Mouse (Mus musculus) T-helper 1 cell (primary cell): ENCODE data around the gene 1700061G19Rik.

Experiments used
- in situ Hi-C: fragments of 300-600 bp; cut with MboI, MseI; formaldehyde crosslinking; loops from one replicate; pipeline ENCODE4 v1.15.1; 2025; ENCODE audit warnings: high pct_unique_total_duplicates

The 1700061G19Rik gene

GRCm38 (mm10) chr17:56871767-56872166, 3.5 kb upstream of the 1700061G19Rik start:
- in situ Hi-C loops, result no loop called here

GRCm38 (mm10) chr17:56872512-56872911, 2.8 kb upstream of the 1700061G19Rik start:
- in situ Hi-C loops, result no loop called here

DNA sequence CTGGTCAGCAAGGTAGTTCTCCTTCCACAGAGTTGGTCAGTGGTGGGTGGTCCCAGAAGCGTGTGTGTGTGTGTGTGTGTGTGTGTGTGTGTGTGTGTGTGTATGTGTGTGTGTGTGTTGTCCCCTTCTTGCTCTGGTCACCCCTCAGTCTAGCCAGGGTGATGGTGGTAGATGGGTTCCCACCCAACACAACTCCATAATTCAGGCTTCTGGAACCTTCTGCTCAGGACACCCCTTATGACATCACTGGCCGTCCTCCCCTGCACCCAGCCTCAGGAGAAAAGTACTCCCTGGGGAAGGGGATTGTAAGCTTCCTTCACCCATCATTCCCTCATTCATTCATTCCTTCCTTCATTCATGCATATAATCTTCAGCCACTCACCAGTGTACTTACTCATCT, 1.0 kb upstream of the 1700061G19Rik start, which contains the start of gene Acsbg2:
Acsbg2 (minus strand) TSS at position 211 of the 400 bp plus-strand sequence.
- in situ Hi-C loops, result no loop called here

GRCm38 (mm10) chr17:56876465-56876864, 1.2 kb downstream of the 1700061G19Rik start:
- in situ Hi-C loops, result no loop called here

DNA sequence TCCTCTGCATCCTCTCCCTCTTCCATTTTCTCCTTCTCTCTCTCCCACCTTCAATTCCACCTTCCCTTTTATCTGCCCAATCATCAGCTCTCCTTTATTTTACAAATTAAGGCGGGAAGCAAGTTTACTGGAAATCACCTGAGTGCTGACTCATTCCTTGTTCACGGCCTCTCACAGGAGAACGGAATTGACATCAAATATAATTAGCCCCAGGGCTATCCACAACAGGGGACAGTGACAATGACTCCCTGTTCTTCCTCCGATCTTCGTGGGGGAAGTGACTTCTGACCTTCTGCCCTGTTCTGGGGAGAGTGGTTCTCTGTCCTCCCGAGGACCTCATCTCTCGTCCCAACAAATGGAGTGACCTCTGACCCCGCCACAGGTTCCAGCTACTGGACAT, 1.7 kb downstream of the 1700061G19Rik start:
- in situ Hi-C loops, result no loop called here

DNA sequence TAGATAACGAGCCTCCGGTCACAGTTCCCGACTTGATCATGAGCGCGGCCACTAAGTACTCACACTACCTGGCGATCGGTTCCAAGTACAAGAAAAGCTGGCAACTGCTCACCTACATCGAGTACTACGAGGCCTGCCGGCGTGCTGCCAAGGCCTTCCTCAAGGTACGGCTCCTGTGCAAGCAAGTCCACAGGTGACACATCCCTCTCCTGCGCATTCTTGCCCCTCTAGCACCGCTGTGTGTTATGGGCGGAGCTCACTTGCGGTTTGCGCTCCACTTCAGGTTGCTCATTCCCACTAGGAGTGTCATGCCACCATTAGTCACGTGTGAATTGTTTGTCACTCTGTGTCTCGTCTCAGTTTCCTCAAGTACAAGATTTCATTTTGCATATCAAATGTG, 2.1 kb downstream of the 1700061G19Rik start:
- in situ Hi-C loops, result no loop called here

DNA sequence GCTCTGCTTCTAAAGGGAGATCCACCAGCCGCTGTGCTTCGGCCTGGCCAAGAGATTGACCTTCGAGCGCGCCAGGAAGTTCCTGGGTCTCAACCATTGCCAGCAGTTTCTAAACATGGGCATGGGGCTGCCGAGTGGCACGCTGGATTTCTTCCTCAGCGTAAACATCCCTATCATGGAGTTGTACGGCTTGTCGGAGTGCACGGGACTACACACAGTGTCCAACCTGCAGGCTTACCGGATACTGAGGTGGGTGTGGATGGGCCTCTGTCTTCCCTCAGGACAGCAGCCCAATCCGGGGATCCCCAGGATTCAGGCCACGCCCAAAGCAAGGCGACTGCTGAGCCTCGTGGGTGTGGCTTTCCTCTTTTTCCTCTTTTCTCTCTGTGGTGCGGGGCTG, 8.3 kb downstream of the 1700061G19Rik start:
- in situ Hi-C loops, result no loop called here

GRCm38 (mm10) chr17:56884331-56884730, 9.1 kb downstream of the 1700061G19Rik start:
- in situ Hi-C loops, result no loop called here

DNA sequence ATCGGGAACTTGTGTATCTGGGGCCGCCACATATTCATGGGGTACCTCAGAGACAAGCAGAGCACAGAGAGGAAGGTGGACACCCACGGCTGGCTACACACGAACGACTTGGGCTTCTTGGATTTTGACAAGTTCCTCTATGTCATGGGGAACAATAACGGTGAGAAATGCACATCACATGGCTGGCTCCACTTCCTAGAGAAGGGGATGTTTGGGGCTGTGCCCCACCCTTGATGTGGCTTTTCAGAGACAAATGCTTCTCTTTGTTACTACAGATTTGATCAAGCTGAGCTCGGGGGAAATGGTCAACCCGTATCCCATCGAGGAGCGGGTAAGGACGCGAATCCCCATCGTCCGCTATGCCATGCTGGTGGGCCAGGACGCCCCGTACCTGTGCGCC, 9.5 kb downstream of the 1700061G19Rik start:
- in situ Hi-C loops, result no loop called here

- in situ Hi-C loops, result no loop called here
Measured at GRCm38 (mm10) chr17:56888050-56888449, 12.8 kb downstream of the 1700061G19Rik start.

GRCm38 (mm10) chr17:56890018-56890417, 14.7 kb downstream of the 1700061G19Rik start:
- in situ Hi-C loops, result no loop called here

GRCm38 (mm10) chr17:56895368-56895918, 20.2 kb downstream of the 1700061G19Rik start:
- in situ Hi-C loops, result no loop called here

DNA sequence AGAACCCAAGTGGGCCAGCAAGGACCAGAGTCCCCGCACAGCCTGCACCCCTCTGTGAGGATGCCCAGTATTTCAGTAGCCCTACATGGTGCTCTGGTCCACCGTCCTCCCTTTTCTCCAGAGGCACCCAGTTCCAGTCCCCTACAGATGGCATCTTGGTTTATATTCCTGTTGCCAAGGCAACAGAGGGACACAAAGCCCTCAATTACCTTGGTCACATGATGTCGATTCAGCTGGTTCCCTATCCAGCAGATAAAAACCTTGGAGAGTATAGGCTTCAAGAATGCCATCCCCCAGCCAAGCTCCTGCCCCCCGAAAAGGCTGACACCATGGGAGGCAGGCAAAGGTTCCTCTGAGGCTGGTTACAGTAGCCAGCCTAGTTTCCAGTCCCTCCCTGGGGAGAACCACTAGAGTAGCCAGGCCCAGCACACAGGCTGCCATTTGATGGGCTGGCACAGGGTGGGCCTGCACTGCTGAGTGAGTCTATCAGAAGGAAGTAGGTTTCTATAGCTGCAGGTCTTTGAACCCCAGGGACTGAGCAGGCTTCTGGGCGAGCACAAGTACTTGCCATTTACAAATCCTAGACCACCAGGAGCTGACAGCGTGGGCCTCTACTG, 21.3 kb downstream of the 1700061G19Rik start:
- in situ Hi-C loops, result no loop called here

GRCm38 (mm10) chr17:56897630-56898195, 22.4 kb downstream of the 1700061G19Rik start:
- in situ Hi-C loops, result no loop called here

GRCm38 (mm10) chr17:56902698-56903097, 27.4 kb downstream of the 1700061G19Rik start:
- in situ Hi-C loops, result no loop called here

- in situ Hi-C loops, result no loop called here
Measured at GRCm38 (mm10) chr17:56906166-56906565, 30.9 kb downstream of the 1700061G19Rik start.

GRCm38 (mm10) chr17:56907096-56907495, 31.8 kb downstream of the 1700061G19Rik start:
- in situ Hi-C loops, result no loop called here

DNA sequence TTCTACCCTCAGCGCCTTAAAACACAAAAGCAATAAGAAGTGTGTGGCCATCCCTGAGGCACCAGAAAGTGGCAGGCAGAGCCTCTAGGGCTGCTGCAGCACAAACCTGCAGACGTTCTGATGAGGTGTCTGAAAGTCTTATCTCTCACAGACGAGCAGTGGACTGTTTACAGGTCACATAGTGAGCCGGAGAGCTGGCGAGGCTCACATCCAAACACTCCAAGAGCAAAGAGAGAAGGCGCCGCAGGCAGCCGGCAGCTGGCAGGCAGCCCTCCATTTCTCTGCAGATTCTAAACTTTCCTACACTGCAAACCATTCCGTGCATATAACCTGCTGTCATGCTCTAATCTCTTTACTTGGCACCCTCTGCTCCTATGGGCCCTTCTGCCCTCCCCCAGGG, 32.6 kb downstream of the 1700061G19Rik start:
- in situ Hi-C loops, result no loop called here

GRCm38 (mm10) chr17:56909764-56910163, 34.5 kb downstream of the 1700061G19Rik start:
- in situ Hi-C loops, result loop anchor here (5.0 kb wide), 1 partner anchor 62 kb away; no protein-coding TSS in a partner anchor

DNA sequence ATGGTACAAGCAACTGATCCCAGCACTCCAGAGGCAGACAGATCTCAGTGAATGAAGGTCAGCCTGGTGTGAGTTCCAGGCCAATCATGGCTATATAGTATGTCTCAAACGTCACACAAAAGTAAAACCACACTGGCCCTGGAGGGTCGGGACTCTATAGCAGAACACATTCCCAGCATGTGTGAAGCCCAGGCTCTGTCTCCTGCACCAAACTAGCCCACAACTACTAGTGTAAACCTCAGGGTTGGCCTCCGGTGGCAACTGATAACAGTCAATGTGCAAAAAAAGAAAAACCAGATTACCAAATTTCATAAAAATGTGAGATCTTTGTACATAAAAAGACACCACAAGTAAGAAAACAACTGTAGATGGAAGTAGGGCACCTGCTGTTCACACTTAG, 37.7 kb downstream of the 1700061G19Rik start:
- in situ Hi-C loops, result loop anchor here (5.0 kb wide), 1 partner anchor 66 kb away; no protein-coding TSS in a partner anchor

GRCm38 (mm10) chr17:56913444-56913843, 38.2 kb downstream of the 1700061G19Rik start:
- in situ Hi-C loops, result loop anchor here (5.0 kb wide), 1 partner anchor 66 kb away; no protein-coding TSS in a partner anchor

- in situ Hi-C loops, result no loop called here
Measured at GRCm38 (mm10) chr17:56917166-56917565, 41.9 kb downstream of the 1700061G19Rik start.

DNA sequence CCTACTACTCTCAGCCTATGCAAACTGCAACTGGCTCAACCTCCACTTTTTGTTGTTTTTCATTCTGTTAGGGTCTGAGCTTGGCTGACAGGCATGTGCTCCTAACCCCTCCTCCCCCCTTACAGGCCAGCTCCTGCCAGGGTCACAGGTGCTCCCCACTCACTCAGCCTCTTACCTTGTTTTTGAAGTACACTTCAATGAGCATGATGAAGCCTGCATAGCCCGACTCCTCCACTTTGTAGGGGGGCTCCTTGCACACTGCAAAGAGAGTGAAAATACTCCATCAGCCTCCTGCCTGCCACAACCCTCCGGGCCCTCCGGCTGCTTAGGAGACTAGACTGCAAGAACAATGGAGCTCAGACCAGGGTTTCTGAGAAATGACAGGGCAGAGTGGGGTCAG, 44.4 kb downstream of the 1700061G19Rik start:
- in situ Hi-C loops, result no loop called here
